Mouse (Mus musculus) megakaryocyte, embryonic 14.5 days (primary cell): Measurements from ENCODE around the gene Trpc5. TPM values are rescaled to one million over a fixed set of nuclear protein-coding genes. Genes with fewer than 3 reads are reported as not detected.

Experiments used
- H3K27me3 ChIP-seq: replicated peaks from 2 replicates; pipeline ENCODE3; 2012; ENCODE audit warnings: inconsistent platforms
- H3K36me3 ChIP-seq: replicated peaks from 2 replicates; pipeline ENCODE3; 2012; ENCODE audit warnings: low read length, inconsistent platforms, mixed read lengths
- H3K4me1 ChIP-seq: 2 replicates; pipeline ENCODE4 v1.6.1; 2012; ENCODE audit warnings: inconsistent platforms
- H3K4me3 ChIP-seq: replicated peaks from 2 replicates; pipeline ENCODE3; 2012; ENCODE audit warnings: moderate library complexity, mild to moderate bottlenecking, inconsistent platforms
- H3K9me3 ChIP-seq: 2 replicates; pipeline ENCODE4 v1.6.1; 2012; ENCODE audit warnings: inconsistent platforms
- FLI1 ChIP-seq: IDR thresholded peaks from 2 replicates; pipeline ENCODE4 v1.6.1; 2012; ENCODE audit warnings: low read length, inconsistent platforms, mixed read lengths
- GATA1 ChIP-seq: IDR thresholded peaks from 3 replicates; pipeline ENCODE4 v1.6.1; 2012; ENCODE audit warnings: mixed read lengths, low read length, inconsistent platforms, borderline replicate concordance
- polyA plus RNA-seq: library from polyadenylated mRNA; stranded (reverse); fragments of >175 nt; gene quantifications from 2 replicates; pipeline ENCODE4 v1.2.3, GENCODE M21; 2012; ENCODE audit warnings: low replicate concordance; ENCODE audit not compliant: insufficient read depth

The Trpc5 gene
- polyA plus RNA-seq, 1 experiment = not detected

- TF ChIP-seq GATA1 = no peak
- TF ChIP-seq FLI1 = no peak
- Histone ChIP-seq H3K9me3 (no peaks in the 10 kb centered on the region), H3K4me3 (no peak overlapping the region), H3K36me3 (peaks cover 16% of the 10 kb centered on the region), H3K4me1 (no peaks in the 10 kb centered on the region), H3K27me3 (no peaks in the 10 kb centered on the region)
Observed at GRCm38 (mm10) chrX:144374196-144374595, 313.8 kb downstream of the Trpc5 start.

- Histone ChIP-seq H3K4me1 (0 out of 2 replicates have a peak, but pooled peaks cover 3% of the 10 kb centered on the region), H3K4me3 (no peak overlapping the region), H3K9me3 (no peaks in the 10 kb centered on the region), H3K27me3 (peaks cover 3% of the 10 kb centered on the region), H3K36me3 (peaks cover 4% of the 10 kb centered on the region)
- no peak for TF ChIP-seq FLI1
- no peak for TF ChIP-seq GATA1
Observed at GRCm38 (mm10) chrX:144338355-144338754, 349.6 kb downstream of the Trpc5 start.

- no peaks in the 10 kb centered on the region for H3K9me3 ChIP-seq
- TF ChIP-seq FLI1 (no peak), GATA1 (no peak)
Observed at GRCm38 (mm10) chrX:144337938-144338337, 350.0 kb downstream of the Trpc5 start.

GRCm38 (mm10) chrX:144335332-144336015, 352.5 kb downstream of the Trpc5 start:
- H3K4me1 ChIP-seq = 0 out of 2 replicates have a peak, but pooled peaks cover 3% of the 10 kb centered on the region
- H3K4me3 ChIP-seq = no peak overlapping the region
- H3K27me3 ChIP-seq = peaks cover 3% of the 10 kb centered on the region
- H3K9me3 ChIP-seq = no peaks in the 10 kb centered on the region
- peaks cover 4% of the 10 kb centered on the region for H3K36me3 ChIP-seq
- TF ChIP-seq FLI1 (no peak), GATA1 (no peak)

More at GRCm38 (mm10) chrX:144337938-144338337, 350.0 kb downstream of the Trpc5 start:
- Histone ChIP-seq H3K4me1 (0 out of 2 replicates have a peak, but pooled peaks cover 3% of the 10 kb centered on the region), H3K4me3 (no peak overlapping the region), H3K36me3 (peaks cover 4% of the 10 kb centered on the region), H3K27me3 (peaks cover 3% of the 10 kb centered on the region)

Other genes with a start within 250 kb of the Trpc5 start
- not detected in 2 replicates for gene Trpc5os, start 231.6 kb downstream of the Trpc5 start, polyA plus RNA-seq
- gene Rtl4, start 727 bp upstream of the Trpc5 start, polyA plus RNA-seq = not detected in 2 replicates